Mouse (Mus musculus): ENCODE data around the gene Tmprss12. TPM values are rescaled to one million over a fixed set of nuclear protein-coding genes. Genes with fewer than 3 reads are reported as not detected.
"Not testable (repeated sequence)": the region's sequence is repeated elsewhere in the genome, so short reads cannot be mapped to it uniquely, and the experiment has no call there.

The Tmprss12 gene
- polyA plus RNA-seq, 1 experiment from 2014 or later, result not detected

- H3K4me2 ChIP-seq, result no peak overlapping the region
- no peak overlapping the region for H3K27ac ChIP-seq
- no peaks in the 10 kb centered on the region for H3K9me3 ChIP-seq (replicated peaks)
- no peaks in the 10 kb centered on the region for H3K4me1 ChIP-seq
- H3K4me3 ChIP-seq, result no peak overlapping the region
- 92% methylated on average over 2 of the region's 2 CpGs for WGBS
- no peaks in the 10 kb centered on the region for H3K27me3 ChIP-seq
- no peak for ATAC-seq
- no peak overlapping the region for H3K9ac ChIP-seq
- H3K36me3 ChIP-seq (ENCODE audit: poor library complexity, severe bottlenecking), result peaks cover 5% of the 10 kb centered on the region; the same call in 1 of the 2 replicates
These were observed 31.7 kb downstream of the Tmprss12 start for GRCm38 (mm10) chr15:100312346-100312745.

- 85% methylated on average over 5 of the region's 5 CpGs for WGBS
- no peaks in the 10 kb centered on the region for H3K4me1 ChIP-seq
- no peak overlapping the region for H3K4me2 ChIP-seq
- H3K9me3 ChIP-seq (replicated peaks), result no peaks in the 10 kb centered on the region
- no peak for ATAC-seq
- no peak overlapping the region for H3K27ac ChIP-seq
- no peak overlapping the region for H3K4me3 ChIP-seq
- no peak overlapping the region for H3K9ac ChIP-seq
- H3K36me3 ChIP-seq (ENCODE audit: poor library complexity, severe bottlenecking), result peaks cover 5% of the 10 kb centered on the region; the same call in 1 of the 2 replicates
- no peaks in the 10 kb centered on the region for H3K27me3 ChIP-seq
These were observed 34.0 kb downstream of the Tmprss12 start for GRCm38 (mm10) chr15:100314448-100315145.

- not testable (repeated sequence) for H3K27ac ChIP-seq; H3K4me2 ChIP-seq; H3K9me3 ChIP-seq (replicated peaks); ATAC-seq; H3K27me3 ChIP-seq; H3K9ac ChIP-seq; H3K4me1 ChIP-seq; H3K4me3 ChIP-seq; H3K36me3 ChIP-seq (ENCODE audit: poor library complexity, severe bottlenecking)
- 50% methylated on average over 4 of the region's 4 CpGs for WGBS
These were observed 37.5 kb downstream of the Tmprss12 start for GRCm38 (mm10) chr15:100318014-100318671.

GRCm38 (mm10) chr15:100319884-100320283 is 39.2 kb downstream of the Tmprss12 start:
- Histone ChIP-seq H3K9me3 (replicated peaks) (no peaks in the 10 kb centered on the region), H3K4me3 (no peak overlapping the region), H3K4me1 (no peaks in the 10 kb centered on the region), H3K27ac (no peak overlapping the region), H3K9ac (no peak overlapping the region), H3K36me3 (ENCODE audit: poor library complexity, severe bottlenecking) (no peaks in the 10 kb centered on the region), H3K4me2 (no peak overlapping the region), H3K27me3 (no peaks in the 10 kb centered on the region)
- WGBS, result 87% methylated on average over 1 of the region's 1 CpGs
- no peak for ATAC-seq

- H3K4me2 ChIP-seq, result no peak overlapping the region
- no peak for ATAC-seq
- 82% methylated on average over 9 of the region's 9 CpGs for WGBS
- no peaks in the 10 kb centered on the region for H3K9me3 ChIP-seq (replicated peaks)
- H3K9ac ChIP-seq, result no peak overlapping the region
- no peaks in the 10 kb centered on the region for H3K36me3 ChIP-seq (ENCODE audit: poor library complexity, severe bottlenecking)
- no peak overlapping the region for H3K4me3 ChIP-seq
- no peak overlapping the region for H3K27ac ChIP-seq
- H3K4me1 ChIP-seq, result no peaks in the 10 kb centered on the region
- H3K27me3 ChIP-seq, result no peaks in the 10 kb centered on the region
These were observed 39.8 kb downstream of the Tmprss12 start for GRCm38 (mm10) chr15:100320295-100320905.

GRCm38 (mm10) chr15:100321134-100321533 is 40.5 kb downstream of the Tmprss12 start:
- Histone ChIP-seq H3K4me1 (no peaks in the 10 kb centered on the region), H3K4me2 (no peak overlapping the region), H3K9ac (no peak overlapping the region), H3K36me3 (ENCODE audit: poor library complexity, severe bottlenecking) (no peaks in the 10 kb centered on the region), H3K9me3 (replicated peaks) (no peaks in the 10 kb centered on the region), H3K27ac (no peak overlapping the region), H3K27me3 (no peaks in the 10 kb centered on the region), H3K4me3 (no peak overlapping the region)
- WGBS, result 62% methylated on average over 5 of the region's 5 CpGs
- ATAC-seq, result no peak

- H3K4me1 ChIP-seq, result no peaks in the 10 kb centered on the region
- no peak overlapping the region for H3K4me3 ChIP-seq
- 75% methylated on average over 12 of the region's 12 CpGs for whole genome bisulfite sequencing
- ATAC-seq, result no peak
- no peak overlapping the region for H3K4me2 ChIP-seq
- H3K9ac ChIP-seq, result no peak overlapping the region
- no peaks in the 10 kb centered on the region for H3K36me3 ChIP-seq (ENCODE audit: poor library complexity, severe bottlenecking)
- H3K27me3 ChIP-seq, result no peaks in the 10 kb centered on the region
- no peaks in the 10 kb centered on the region for H3K9me3 ChIP-seq (replicated peaks)
- no peak overlapping the region for H3K27ac ChIP-seq
These were observed 43.5 kb downstream of the Tmprss12 start for GRCm38 (mm10) chr15:100324021-100324591.

- H3K36me3 ChIP-seq (ENCODE audit: poor library complexity, severe bottlenecking), result no peaks in the 10 kb centered on the region
- no peak overlapping the region for H3K9ac ChIP-seq
- 93% methylated on average over 3 of the region's 3 CpGs for WGBS
- no peaks in the 10 kb centered on the region for H3K9me3 ChIP-seq (replicated peaks)
- no peaks in the 10 kb centered on the region for H3K27me3 ChIP-seq
- no peak for ATAC-seq
- no peak overlapping the region for H3K4me2 ChIP-seq
- H3K4me1 ChIP-seq, result no peaks in the 10 kb centered on the region
- H3K4me3 ChIP-seq, result no peak overlapping the region
- H3K27ac ChIP-seq, result no peak overlapping the region
These were observed 44.6 kb downstream of the Tmprss12 start for GRCm38 (mm10) chr15:100325235-100325634.

- 63% methylated on average over 4 of the region's 4 CpGs for WGBS
These were observed 47.5 kb downstream of the Tmprss12 start for GRCm38 (mm10) chr15:100328089-100328488.

GRCm38 (mm10) chr15:100329336-100329735 is 48.7 kb downstream of the Tmprss12 start:
- not testable (repeated sequence) for H3K4me1 ChIP-seq; ATAC-seq; H3K27ac ChIP-seq; H3K4me2 ChIP-seq; H3K9me3 ChIP-seq (replicated peaks); H3K27me3 ChIP-seq; H3K4me3 ChIP-seq; H3K36me3 ChIP-seq (ENCODE audit: poor library complexity, severe bottlenecking); H3K9ac ChIP-seq
- WGBS, result 58% methylated on average over 10 of the region's 10 CpGs

More at GRCm38 (mm10) chr15:100328089-100328488, 47.5 kb downstream of the Tmprss12 start:
- H3K9me3 ChIP-seq (replicated peaks); H3K4me1 ChIP-seq; H3K27me3 ChIP-seq; ATAC-seq; H3K36me3 ChIP-seq (ENCODE audit: poor library complexity, severe bottlenecking); H3K9ac ChIP-seq; H3K27ac ChIP-seq; H3K4me3 ChIP-seq; H3K4me2 ChIP-seq: not testable (repeated sequence)

- H3K27ac ChIP-seq, result no peak overlapping the region
- WGBS, result 80% methylated on average over 7 of the region's 7 CpGs
- no peaks in the 10 kb centered on the region for H3K4me1 ChIP-seq
- no peaks in the 10 kb centered on the region for H3K9me3 ChIP-seq (replicated peaks)
- H3K9ac ChIP-seq, result no peak overlapping the region
- ATAC-seq, result no peak
- H3K36me3 ChIP-seq (ENCODE audit: poor library complexity, severe bottlenecking), result no peaks in the 10 kb centered on the region
- no peak overlapping the region for H3K4me2 ChIP-seq
- no peaks in the 10 kb centered on the region for H3K27me3 ChIP-seq
- H3K4me3 ChIP-seq, result no peak overlapping the region
These were observed 50.1 kb downstream of the Tmprss12 start for GRCm38 (mm10) chr15:100330739-100331138.
